Mouse (Mus musculus): Measurements from ENCODE around the gene Myh1.

The Myh1 gene

GRCm38 (mm10) chr11:67199752-67200151, at the start of gene Myh1:
Gene Myh1, plus strand, starts transcription at chr11:67200052.
- DNase-seq (ENCODE audit: extremely low read depth, low read depth): no peak

DNA sequence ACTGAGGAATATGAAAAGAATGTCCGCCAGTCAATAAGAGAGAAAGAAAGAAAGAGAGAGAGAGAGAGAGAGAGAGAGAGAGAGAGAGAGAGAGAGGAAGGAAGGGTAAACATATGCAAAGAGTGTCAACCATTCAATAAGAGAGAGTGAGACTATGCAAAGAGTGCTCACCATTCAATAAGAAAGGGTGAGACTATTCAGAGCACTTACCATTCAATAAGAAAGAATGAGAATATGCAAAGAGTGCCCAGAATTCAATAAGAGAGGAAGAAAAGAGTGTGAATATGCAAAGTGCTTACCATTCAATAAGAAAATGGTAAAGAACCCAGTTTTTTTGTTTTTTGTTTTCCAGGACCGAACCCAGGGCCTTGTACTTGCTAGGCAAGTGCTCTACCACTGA, 49.6 kb upstream of the Myh1 start:
- DNase-seq (ENCODE audit: extremely low read depth, low read depth): no peak

DNA sequence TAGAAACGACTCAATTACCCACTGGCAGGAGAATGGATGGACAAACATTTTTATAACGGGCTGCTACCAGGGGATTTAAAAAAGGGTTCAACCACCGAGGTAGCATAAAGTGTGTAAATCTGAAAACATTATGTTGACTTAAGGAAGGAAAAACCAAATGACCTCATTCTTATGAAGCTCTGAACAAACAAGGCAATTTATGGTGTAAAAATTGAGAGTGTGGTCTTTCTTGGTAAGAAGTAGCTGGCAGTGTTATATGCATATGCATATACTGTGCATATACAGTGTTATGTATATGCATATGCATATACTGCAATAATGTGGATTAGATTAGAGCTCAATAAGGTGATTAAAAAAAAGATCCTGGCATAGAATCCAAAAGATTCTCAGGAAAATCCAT, 48.7 kb upstream of the Myh1 start:
- no peak for DNase-seq (ENCODE audit: extremely low read depth, low read depth)

DNA sequence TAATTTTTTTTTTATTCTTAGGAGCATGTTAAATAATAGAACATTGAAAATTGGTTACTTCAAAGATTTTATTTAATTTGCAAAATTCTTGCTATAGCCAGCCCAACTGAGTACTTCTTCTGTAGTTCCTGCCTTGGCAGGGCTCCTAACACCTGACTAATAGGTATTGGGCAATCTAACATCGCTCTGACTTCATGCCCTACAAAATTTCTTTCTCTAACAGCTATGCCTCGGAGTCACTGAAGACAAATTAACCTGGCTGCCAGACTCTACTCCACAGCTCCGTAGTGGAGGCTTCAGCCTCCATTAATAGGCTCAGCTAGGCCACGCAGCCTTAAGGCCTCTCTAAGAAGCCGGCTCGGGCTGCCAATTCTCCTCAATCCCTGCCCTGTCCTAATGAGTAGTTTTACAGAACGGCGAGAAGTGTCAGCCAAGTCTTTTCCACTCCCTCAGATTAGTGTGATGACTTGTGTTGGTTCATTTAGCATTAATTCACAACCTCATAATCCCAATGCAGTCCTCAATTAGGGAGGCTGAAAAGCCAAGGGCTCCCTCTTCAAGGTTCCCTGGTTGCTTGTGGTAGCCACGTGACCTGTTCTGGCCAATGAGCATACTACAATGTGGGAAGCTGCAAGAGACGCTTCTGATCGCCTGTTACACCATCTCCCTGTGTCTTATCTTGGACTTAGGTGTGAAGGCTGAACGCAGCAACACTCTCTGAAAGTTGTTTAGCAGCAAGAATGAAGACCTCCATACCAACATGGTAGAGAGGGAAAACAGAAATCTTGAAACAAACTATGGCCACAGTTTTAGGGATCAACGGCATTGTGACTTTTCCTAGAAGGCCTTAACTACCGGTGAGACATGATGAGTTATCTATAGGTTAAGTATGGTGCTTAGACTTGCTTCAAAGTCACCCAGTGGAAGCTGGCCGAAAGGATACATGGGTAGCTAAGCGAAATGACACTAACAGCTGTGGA, 47.9 kb upstream of the Myh1 start:
- no peak for DNase-seq (ENCODE audit: extremely low read depth, low read depth)

- DNase-seq (ENCODE audit: extremely low read depth, low read depth): no peak
Observed at GRCm38 (mm10) chr11:67153123-67153522, 46.7 kb upstream of the Myh1 start.

GRCm38 (mm10) chr11:67153843-67154242, 46.0 kb upstream of the Myh1 start:
- DNase-seq (ENCODE audit: extremely low read depth, low read depth): no peak

GRCm38 (mm10) chr11:67155650-67156049, 44.2 kb upstream of the Myh1 start:
- no peak for DNase-seq (ENCODE audit: extremely low read depth, low read depth)

- no peak for DNase-seq (ENCODE audit: extremely low read depth, low read depth)
Observed at GRCm38 (mm10) chr11:67160131-67160530, 39.7 kb upstream of the Myh1 start.

GRCm38 (mm10) chr11:67163701-67164100, 36.2 kb upstream of the Myh1 start:
- no peak for DNase-seq (ENCODE audit: extremely low read depth, low read depth)

DNA sequence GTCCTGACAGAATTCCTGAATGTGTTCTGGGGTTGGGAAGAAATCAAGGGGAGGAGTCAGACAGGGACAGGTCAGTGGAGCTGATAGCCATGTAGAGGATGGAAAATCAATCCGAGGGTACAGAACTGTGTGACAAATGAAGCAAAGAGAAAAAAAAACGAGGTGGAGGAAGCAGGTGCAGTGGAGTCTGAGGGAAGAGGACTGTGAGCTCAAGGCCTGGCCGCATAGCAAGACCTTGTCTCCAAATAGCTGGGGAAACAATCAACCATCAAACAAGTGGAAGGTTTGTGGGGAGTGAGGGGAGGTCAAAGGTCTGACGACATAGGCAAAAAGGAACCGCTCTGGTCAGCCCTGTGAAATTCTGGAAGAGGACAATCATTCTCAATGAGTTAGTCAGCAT, 35.0 kb upstream of the Myh1 start:
- DNase-seq (ENCODE audit: extremely low read depth, low read depth): no peak

- DNase-seq (ENCODE audit: extremely low read depth, low read depth): no peak
Observed at GRCm38 (mm10) chr11:67169301-67169700, 30.6 kb upstream of the Myh1 start.

DNA sequence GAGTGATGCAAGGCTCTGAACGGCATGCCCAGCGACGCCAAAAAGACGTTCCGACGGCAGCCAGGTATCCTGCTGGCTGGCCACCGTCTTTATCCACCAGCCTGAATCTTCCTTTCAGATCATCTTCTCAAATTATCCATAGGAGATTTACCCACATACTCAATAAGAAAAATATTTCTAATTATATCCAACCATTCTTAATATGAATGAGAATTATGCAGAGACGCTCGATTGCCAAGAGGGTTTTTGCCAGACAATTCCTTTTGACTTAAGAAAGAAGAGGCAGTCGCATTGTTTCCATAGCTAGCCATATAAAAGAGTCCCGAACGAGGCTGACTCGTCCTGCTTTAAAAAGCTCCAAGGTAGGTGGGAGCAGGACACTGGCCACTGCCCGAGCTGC, 29.1 kb upstream of the Myh1 start, which contains the start of gene Myh2:
Gene Myh2, plus strand, starts transcription at position 301 of the 400 bp plus-strand sequence.
- DNase-seq (ENCODE audit: extremely low read depth, low read depth): no peak

DNA sequence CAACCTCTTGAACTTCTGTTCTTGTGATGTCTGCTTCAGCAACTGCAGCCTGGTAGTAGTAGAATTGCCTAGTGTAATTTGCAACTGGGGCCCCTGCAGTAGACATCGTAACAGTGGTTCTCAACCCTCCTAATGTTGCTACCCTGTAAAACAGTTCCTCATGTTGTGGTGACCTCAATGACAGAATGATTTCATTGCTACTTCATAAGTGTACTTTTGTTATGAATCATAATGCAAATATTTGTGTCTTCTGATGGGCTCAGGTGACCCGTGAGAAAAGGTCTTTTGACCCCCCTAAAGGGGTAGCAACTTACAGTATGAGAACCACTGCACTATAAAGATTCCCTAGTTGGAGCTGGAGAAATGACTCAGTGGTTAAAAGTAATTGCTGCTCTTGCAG, 27.4 kb upstream of the Myh1 start:
- no peak for DNase-seq (ENCODE audit: extremely low read depth, low read depth)

- DNase-seq (ENCODE audit: extremely low read depth, low read depth): no peak
Observed at GRCm38 (mm10) chr11:67176376-67176775, 23.5 kb upstream of the Myh1 start.

DNA sequence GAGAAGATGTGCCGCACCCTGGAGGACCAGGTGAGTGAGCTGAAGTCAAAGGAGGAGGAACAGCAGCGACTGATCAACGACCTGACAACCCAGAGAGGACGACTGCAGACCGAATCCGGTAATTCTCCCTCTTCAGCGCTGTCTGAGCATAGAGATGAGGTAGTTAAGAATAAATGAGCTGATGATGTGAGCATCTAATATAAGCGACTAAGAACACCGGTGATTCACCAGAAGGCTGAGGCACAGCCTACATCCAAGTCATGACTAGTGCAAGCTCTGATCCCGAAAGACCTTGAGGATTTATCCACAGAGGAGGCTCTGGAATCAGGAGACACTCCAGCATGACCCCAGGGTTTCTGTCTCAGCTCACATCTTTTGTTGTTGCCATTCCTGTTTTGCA, 9.5 kb upstream of the Myh1 start:
- DNase-seq (ENCODE audit: extremely low read depth, low read depth): no peak

GRCm38 (mm10) chr11:67190814-67191213, 9.0 kb upstream of the Myh1 start:
- no peak for DNase-seq (ENCODE audit: extremely low read depth, low read depth)

GRCm38 (mm10) chr11:67191496-67191895, 8.4 kb upstream of the Myh1 start:
- no peak for DNase-seq (ENCODE audit: extremely low read depth, low read depth)

DNA sequence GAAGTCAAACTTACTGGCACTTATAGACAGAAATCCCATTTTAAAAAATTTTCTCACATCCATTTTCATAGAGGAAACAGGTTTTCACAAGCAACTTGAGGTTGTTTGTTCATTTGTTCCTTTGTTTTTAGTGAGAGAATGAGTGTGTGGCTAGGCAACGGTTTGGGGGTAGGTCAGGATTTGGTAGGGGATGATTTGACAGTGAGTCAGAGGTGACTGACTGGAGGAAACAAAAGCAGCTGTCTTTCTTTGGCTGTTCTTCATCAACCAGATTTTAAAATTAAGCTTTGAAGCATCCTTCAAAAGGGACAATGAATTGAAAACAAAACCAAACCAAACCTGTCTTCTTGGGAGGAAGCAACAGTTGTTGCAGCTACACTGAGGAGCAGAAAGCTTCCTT, 531 bp upstream of the Myh1 start:
- no peak for DNase-seq (ENCODE audit: extremely low read depth, low read depth)

- no peak for DNase-seq (ENCODE audit: extremely low read depth, low read depth)
Observed at GRCm38 (mm10) chr11:67204766-67205165, 4.9 kb downstream of the Myh1 start.

DNA sequence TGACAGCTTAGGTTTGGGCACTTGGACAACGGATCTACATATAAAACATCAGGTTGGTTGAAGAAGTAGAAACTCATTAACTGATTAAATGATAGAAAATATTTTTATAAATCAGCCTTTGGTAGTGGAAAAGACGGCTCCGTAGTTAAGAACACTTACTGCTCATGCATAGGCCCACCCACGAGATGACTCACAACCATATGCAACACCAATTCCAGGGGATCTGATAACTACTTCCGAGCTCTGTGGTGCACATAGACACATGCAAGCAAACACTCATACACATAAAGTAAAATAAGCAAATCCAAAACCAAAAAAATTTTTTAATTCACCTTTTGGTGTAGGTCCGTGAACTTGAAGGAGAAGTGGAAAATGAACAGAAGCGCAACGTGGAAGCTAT, 22.0 kb downstream of the Myh1 start:
- DNase-seq (ENCODE audit: extremely low read depth, low read depth): no peak

DNA sequence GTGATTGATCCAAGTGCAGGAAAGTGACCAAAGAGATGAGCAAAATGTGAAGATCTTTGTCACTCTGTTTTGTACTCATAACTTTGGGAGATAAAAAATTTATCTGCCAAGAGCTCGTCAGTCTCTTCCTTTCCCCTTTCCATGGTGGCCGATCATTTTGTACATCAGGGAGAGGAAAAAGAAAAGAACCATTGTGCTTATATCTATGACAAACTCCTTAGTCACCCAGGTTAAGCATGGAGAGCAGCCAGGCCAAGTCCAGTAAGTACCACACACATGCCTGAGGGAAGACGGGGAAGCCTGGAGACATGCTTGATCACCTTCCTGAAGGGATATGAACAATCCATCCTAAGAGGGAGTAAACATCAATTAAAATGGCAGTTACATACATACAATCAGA, 24.6 kb downstream of the Myh1 start:
- no peak for DNase-seq (ENCODE audit: extremely low read depth, low read depth)

- no peak for DNase-seq (ENCODE audit: extremely low read depth, low read depth)
Observed at GRCm38 (mm10) chr11:67228731-67229130, 28.9 kb downstream of the Myh1 start.

DNA sequence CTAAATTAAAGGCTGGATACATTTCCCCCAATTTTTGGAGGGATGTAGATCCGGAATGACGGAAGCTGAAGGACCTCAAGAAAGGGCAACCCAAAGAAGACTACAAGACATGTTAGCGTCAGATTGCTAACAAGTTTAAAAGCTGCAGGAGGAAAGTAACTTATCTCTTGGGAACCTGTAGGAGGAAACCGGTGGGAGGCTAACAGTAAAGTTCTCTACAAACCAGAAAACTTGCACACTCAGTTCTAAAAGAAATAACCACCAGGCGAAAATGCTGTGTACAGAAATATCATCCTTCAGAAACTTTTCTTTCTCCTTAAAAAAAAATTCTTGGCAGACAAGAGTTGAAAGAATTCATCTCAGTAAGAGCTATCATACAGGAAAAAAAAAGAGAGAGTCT, 29.3 kb downstream of the Myh1 start:
- DNase-seq (ENCODE audit: extremely low read depth, low read depth): no peak
